Mouse (Mus musculus): ENCODE results near the gene Rfesd. TPM values are rescaled to one million over a fixed set of nuclear protein-coding genes. Genes with fewer than 3 reads are reported as not detected.

The Rfesd gene
- polyA plus RNA-seq, 2 experiments: 42.7 to 228 TPM

GRCm38 (mm10) chr13:76059591-76059990 is 41.1 kb upstream of the Rfesd start:
- Histone ChIP-seq H3K27ac (no peak overlapping the region), H3K4me1 (replicated peaks; ENCODE audit: control insufficient read depth in 2 of 2, insufficient read depth in 2 of 2, low read length in 1 of 2) (peaks cover 8% of the 10 kb centered on the region in 2 experiments), H3K27me3 (ENCODE audit: control insufficient read depth, insufficient read depth, low read length) (peaks cover 9% of the 10 kb centered on the region), H3K4me3 (ENCODE audit: insufficient read depth in 1 of 2, low read depth in 2 of 2, low read length in 2 of 2) (no peak overlapping the region), H3K36me3 (replicated peaks; ENCODE audit: control insufficient read depth, insufficient read depth, low read depth) (no peaks in the 10 kb centered on the region), H3K9ac (replicated peaks) (no peak overlapping the region), H3K9me3 (ENCODE audit: control insufficient read depth, low read length) (no peaks in the 10 kb centered on the region), H3K4me2 (ENCODE audit: low read depth) (no peak overlapping the region)
- no peak for DNase-seq (ENCODE audit: low read depth in 3 of 3, low spot score in 3 of 3)
- ATAC-seq (ENCODE audit: insufficient read depth): no peak
- TF ChIP-seq EP300 (IDR thresholded peaks at IDR 0.05; ENCODE audit: low read depth) (no peak), CTCF (IDR thresholded peaks at IDR 0.05; ENCODE audit: low read depth) (no peak)
- 74% methylated on average over 4 of the region's 4 CpGs for WGBS (ENCODE audit: insufficient replicate concordance)

GRCm38 (mm10) chr13:76057267-76058069 is 38.9 kb upstream of the Rfesd start:
- H3K27ac ChIP-seq: no peak overlapping the region
- no peak overlapping the region; the same call in 1 of the 2 replicates for H3K9ac ChIP-seq (replicated peaks)
- 64% methylated on average over 10 of the region's 10 CpGs for WGBS (ENCODE audit: insufficient replicate concordance)
- no peaks in the 10 kb centered on the region for H3K9me3 ChIP-seq (ENCODE audit: control insufficient read depth, low read length)
- ATAC-seq (ENCODE audit: insufficient read depth): no peak
- H3K4me1 ChIP-seq (replicated peaks; ENCODE audit: control insufficient read depth in 2 of 2, insufficient read depth in 2 of 2, low read length in 1 of 2): peaks cover 13% of the 10 kb centered on the region in 2 experiments
- H3K27me3 ChIP-seq (ENCODE audit: control insufficient read depth, insufficient read depth, low read length): peaks cover 9% of the 10 kb centered on the region
- DNase-seq (ENCODE audit: low read depth in 3 of 3, low spot score in 3 of 3): no peak
- no peak for TF ChIP-seq EP300 (IDR thresholded peaks at IDR 0.05; ENCODE audit: low read depth)
- no peak for TF ChIP-seq CTCF (IDR thresholded peaks at IDR 0.05; ENCODE audit: low read depth)
- H3K4me3 ChIP-seq (ENCODE audit: insufficient read depth in 1 of 2, low read depth in 2 of 2, low read length in 2 of 2): peak overlapping the region in 1 of 2 experiments; percentile 75; a peak in 2 of 4 replicates
- peak overlapping the region; percentile 94 for H3K4me2 ChIP-seq (ENCODE audit: low read depth)
- H3K36me3 ChIP-seq (replicated peaks; ENCODE audit: control insufficient read depth, insufficient read depth, low read depth): no peaks in the 10 kb centered on the region

GRCm38 (mm10) chr13:76056896-76057266 is 38.4 kb upstream of the Rfesd start, which contains the start of gene Gpr150:
Gene Gpr150 (minus strand): TSS chr13:76056996.
- Histone ChIP-seq H3K9me3 (ENCODE audit: control insufficient read depth, low read length) (no peaks in the 10 kb centered on the region), H3K4me1 (replicated peaks; ENCODE audit: control insufficient read depth in 2 of 2, insufficient read depth in 2 of 2, low read length in 1 of 2) (peaks cover 13% of the 10 kb centered on the region in 2 experiments), H3K4me2 (ENCODE audit: low read depth) (peak within 1 kb of the TSS; percentile 94), H3K4me3 (ENCODE audit: insufficient read depth in 1 of 2, low read depth in 2 of 2, low read length in 2 of 2) (peak within 1 kb of the TSS; percentile 69 to 75), H3K9ac (replicated peaks) (peak within 1 kb of the TSS; percentile 73), H3K27ac (peak within 1 kb of the TSS; percentile 46), H3K36me3 (replicated peaks; ENCODE audit: control insufficient read depth, insufficient read depth, low read depth) (no peaks in the 10 kb centered on the region), H3K27me3 (ENCODE audit: control insufficient read depth, insufficient read depth, low read length) (peaks cover 9% of the 10 kb centered on the region)
- ATAC-seq (ENCODE audit: insufficient read depth) (no peak), DNase-seq (ENCODE audit: low read depth in 3 of 3, low spot score in 3 of 3) (no peak)
- no peak for TF ChIP-seq CTCF (IDR thresholded peaks at IDR 0.05; ENCODE audit: low read depth)
- no peak for TF ChIP-seq EP300 (IDR thresholded peaks at IDR 0.05; ENCODE audit: low read depth)
- 35% methylated on average over 10 of the region's 10 CpGs for WGBS (ENCODE audit: insufficient replicate concordance)

- TF ChIP-seq CTCF (IDR thresholded peaks at IDR 0.05; ENCODE audit: low read depth): peak; percentile 89
- TF ChIP-seq EP300 (IDR thresholded peaks at IDR 0.05; ENCODE audit: low read depth): no peak
- DNase-seq (ENCODE audit: low read depth in 3 of 3, low spot score in 3 of 3) (peak; percentile 63 to 78 (median 66)), ATAC-seq (ENCODE audit: insufficient read depth) (peak; percentile 82)
- Histone ChIP-seq H3K4me2 (ENCODE audit: low read depth) (peak overlapping the region; percentile 94), H3K9me3 (ENCODE audit: control insufficient read depth, low read length) (no peaks in the 10 kb centered on the region), H3K4me1 (replicated peaks; ENCODE audit: control insufficient read depth in 2 of 2, insufficient read depth in 2 of 2, low read length in 1 of 2) (peaks cover 13% of the 10 kb centered on the region in 2 experiments), H3K27ac (peak overlapping the region; percentile 46), H3K27me3 (ENCODE audit: control insufficient read depth, insufficient read depth, low read length) (peaks cover 9% of the 10 kb centered on the region), H3K4me3 (ENCODE audit: insufficient read depth in 1 of 2, low read depth in 2 of 2, low read length in 2 of 2) (peak overlapping the region; percentile 69 to 75), H3K36me3 (replicated peaks; ENCODE audit: control insufficient read depth, insufficient read depth, low read depth) (no peaks in the 10 kb centered on the region), H3K9ac (replicated peaks) (peak overlapping the region; percentile 73)
- under 1% methylated on average over 33 of the region's 34 CpGs for WGBS (ENCODE audit: insufficient replicate concordance)
Measured at GRCm38 (mm10) chr13:76056261-76056724, 37.8 kb upstream of the Rfesd start.

Data from liver, embryonic 14.5 days (tissue).